Mouse (Mus musculus) embryonic facial prominence, embryonic 14.5 days (tissue): Measurements from ENCODE around the gene Rab5c. TPM values are rescaled to one million over a fixed set of nuclear protein-coding genes. Genes with fewer than 3 reads are reported as not detected.

Source experiments
- ATAC-seq: fragments of 200-750 bp; cut with Nextera tagmentation; 2 replicates; pipeline ENCODE4 v1.8.0; 2017; ENCODE audit warnings: low read depth, moderate number of reproducible peaks, moderate TSS enrichment
- DNase-seq: peaks from one replicate; pipeline ENCODE4 v3.0.0-alpha.2; 2015; ENCODE audit warnings: low spot score
- H3K27ac ChIP-seq: fragments of 300-500 bp; sonication (generic); replicated peaks from 2 replicates; pipeline ENCODE4 v1.5.1; 2014; ENCODE audit warnings: low read depth, mild to moderate bottlenecking, low read length, moderate library complexity
- H3K27me3 ChIP-seq: fragments of 300-500 bp; sonication (generic); replicated peaks from 2 replicates; pipeline ENCODE4 v1.6.1; 2014; ENCODE audit warnings: low read length; ENCODE audit not compliant: control insufficient read depth, insufficient read depth
- H3K36me3 ChIP-seq: fragments of 300-500 bp; sonication (generic); 2 replicates; pipeline ENCODE4 v1.6.1; 2014; ENCODE audit warnings: low read length, mixed read lengths; ENCODE audit not compliant: control insufficient read depth, insufficient read depth
- H3K4me1 ChIP-seq: fragments of 300-500 bp; sonication (generic); 2 replicates; pipeline ENCODE4 v1.6.1; 2014; ENCODE audit warnings: antibody characterized with exemption, low read length; ENCODE audit not compliant: control insufficient read depth, insufficient read depth
- H3K4me2 ChIP-seq: fragments of 300-500 bp; sonication (generic); 2 replicates; pipeline ENCODE4 v1.6.1; 2014; ENCODE audit warnings: low read depth, mild to moderate bottlenecking, low read length, moderate library complexity, mixed read lengths
- H3K4me3 ChIP-seq: fragments of 300-500 bp; sonication (generic); 2 replicates; pipeline ENCODE4 v1.5.1; 2014; ENCODE audit warnings: low read depth, mild to moderate bottlenecking, low read length
- H3K9ac ChIP-seq: fragments of 300-500 bp; sonication (generic); 2 replicates; pipeline ENCODE4 v1.6.1; 2014; ENCODE audit warnings: low read depth, mild to moderate bottlenecking, low read length, moderate library complexity, mixed read lengths
- H3K9me3 ChIP-seq: fragments of 300-500 bp; sonication (generic); 2 replicates; pipeline ENCODE4 v1.6.1; 2016; ENCODE audit warnings: low read length; ENCODE audit not compliant: control insufficient read depth
- WGBS: fragments of 180-500 bp; shearing (Covaris S2); extraction: QIAGEN DNeasy Blood & Tissue Kit; methylation state at CpG from one replicate; pipeline ENCODE4 v1.1.7; 2014; 5-methylcytosine and 5-hydroxymethylcytosine counted together
- polyA plus RNA-seq: library from polyadenylated mRNA; unstranded; fragments of >200 nt; fragmentation: Nextera tagmentation; extraction: Ambion mirVana; gene quantifications from 2 replicates; pipeline ENCODE4 v1.2.1, GENCODE M21; 2014

The Rab5c gene
- polyA plus RNA-seq, 1 experiment from 2014 or later: 70.7 TPM

- H3K36me3 ChIP-seq: peaks cover 47% of the 10 kb centered on the region
- H3K4me2 ChIP-seq: no peak overlapping the region
- DNase-seq (no peak), ATAC-seq (no peak)
- no peaks in the 10 kb centered on the region for H3K9me3 ChIP-seq
- H3K27me3 ChIP-seq: no peaks in the 10 kb centered on the region
- no peak overlapping the region for H3K27ac ChIP-seq
- WGBS: 82% methylated on average over 3 of the region's 3 CpGs
- H3K9ac ChIP-seq: no peak overlapping the region
- H3K4me3 ChIP-seq: no peak overlapping the region
- H3K4me1 ChIP-seq: peaks cover 22% of the 10 kb centered on the region
Observed at GRCm38 (mm10) chr11:100716649-100717048, 21.4 kb downstream of the Rab5c start.

- Histone ChIP-seq H3K27ac (no peak overlapping the region), H3K9me3 (no peaks in the 10 kb centered on the region), H3K4me2 (no peak overlapping the region), H3K9ac (no peak overlapping the region), H3K4me3 (no peak overlapping the region), H3K27me3 (no peaks in the 10 kb centered on the region), H3K4me1 (peaks cover 26% of the 10 kb centered on the region), H3K36me3 (peaks cover 54% of the 10 kb centered on the region)
- 87% methylated on average over 6 of the region's 6 CpGs for WGBS
- no peak for ATAC-seq
- DNase-seq: no peak
Observed at GRCm38 (mm10) chr11:100714948-100715347, 23.1 kb downstream of the Rab5c start.

GRCm38 (mm10) chr11:100714534-100714915 is 23.5 kb downstream of the Rab5c start:
- Histone ChIP-seq H3K36me3 (peaks cover 54% of the 10 kb centered on the region), H3K27ac (peak overlapping the region; percentile 22), H3K4me2 (peak overlapping the region; percentile 50), H3K4me1 (peaks cover 26% of the 10 kb centered on the region), H3K27me3 (no peaks in the 10 kb centered on the region), H3K9ac (peak overlapping the region; percentile 59), H3K9me3 (no peaks in the 10 kb centered on the region), H3K4me3 (peak overlapping the region; percentile 23; the same call in 1 of the 2 replicates)
- peak; percentile 85 for DNase-seq
- 0 out of 2 replicates have a peak, but pooled peaks have one; percentile 20 for ATAC-seq
- 45% methylated on average over 6 of the region's 6 CpGs for WGBS

GRCm38 (mm10) chr11:100713735-100714533 is 24.1 kb downstream of the Rab5c start, which contains the start of gene Hspb9:
Gene Hspb9, plus strand, starts transcription at chr11:100713850.
- ATAC-seq: no peak
- H3K9me3 ChIP-seq: no peaks in the 10 kb centered on the region

GRCm38 (mm10) chr11:100713174-100713573 is 24.8 kb downstream of the Rab5c start:
- H3K4me3 ChIP-seq: peak overlapping the region; percentile 23; the same call in 1 of the 2 replicates
- H3K27ac ChIP-seq: 0 out of 2 replicates have a peak overlapping the region, but pooled peaks have one; percentile 22
- no peaks in the 10 kb centered on the region for H3K27me3 ChIP-seq
- H3K36me3 ChIP-seq: peaks cover 54% of the 10 kb centered on the region
- no peak for ATAC-seq
- WGBS: 56% methylated on average over 4 of the region's 4 CpGs
- peak overlapping the region; percentile 59; the same call in 1 of the 2 replicates for H3K9ac ChIP-seq
- peak overlapping the region; percentile 73 for H3K4me2 ChIP-seq
- H3K4me1 ChIP-seq: peaks cover 26% of the 10 kb centered on the region
- no peaks in the 10 kb centered on the region for H3K9me3 ChIP-seq
- DNase-seq: no peak

More at GRCm38 (mm10) chr11:100713735-100714533, 24.1 kb downstream of the Rab5c start, which contains the start of gene Hspb9:
- H3K36me3 ChIP-seq: peaks cover 54% of the 10 kb centered on the region
- no peaks in the 10 kb centered on the region for H3K27me3 ChIP-seq
- peak within 1 kb of the TSS; percentile 73 for H3K4me2 ChIP-seq
- peak; percentile 79 for DNase-seq
- 9% methylated on average over 38 of the region's 38 CpGs for WGBS
- peaks cover 26% of the 10 kb centered on the region for H3K4me1 ChIP-seq
- H3K9ac ChIP-seq: peak within 1 kb of the TSS; percentile 59
- H3K27ac ChIP-seq: peak within 1 kb of the TSS; percentile 22
- H3K4me3 ChIP-seq: peak within 1 kb of the TSS; percentile 99

GRCm38 (mm10) chr11:100711783-100712615 is 26.0 kb downstream of the Rab5c start, which contains the start of gene Kat2a:
Gene Kat2a, minus strand, starts transcription at chr11:100712465.
- ATAC-seq (peak; percentile 94), DNase-seq (peak; percentile 94)
- Histone ChIP-seq H3K27ac (peak within 1 kb of the TSS; percentile 76), H3K27me3 (no peaks in the 10 kb centered on the region), H3K9ac (peak within 1 kb of the TSS; percentile 96), H3K4me3 (peak within 1 kb of the TSS; percentile 99), H3K36me3 (peaks cover 55% of the 10 kb centered on the region), H3K4me1 (peaks cover 26% of the 10 kb centered on the region), H3K4me2 (peak within 1 kb of the TSS; percentile 73), H3K9me3 (no peaks in the 10 kb centered on the region)
- 1% methylated on average over 30 of the region's 48 CpGs for WGBS

GRCm38 (mm10) chr11:100710977-100711376 is 27.0 kb downstream of the Rab5c start:
- ATAC-seq: no peak
- 88% methylated on average over 4 of the region's 4 CpGs for WGBS
- Histone ChIP-seq H3K36me3 (peaks cover 55% of the 10 kb centered on the region), H3K27ac (no peak overlapping the region), H3K4me2 (peak overlapping the region; percentile 73; the same call in 1 of the 2 replicates), H3K9me3 (no peaks in the 10 kb centered on the region), H3K27me3 (no peaks in the 10 kb centered on the region), H3K4me3 (no peak overlapping the region), H3K9ac (no peak overlapping the region), H3K4me1 (peaks cover 26% of the 10 kb centered on the region)
- no peak for DNase-seq

- H3K4me3 ChIP-seq: no peak overlapping the region
- DNase-seq: no peak
- H3K36me3 ChIP-seq: peaks cover 55% of the 10 kb centered on the region
- no peak overlapping the region for H3K4me2 ChIP-seq
- no peak overlapping the region for H3K9ac ChIP-seq
- H3K9me3 ChIP-seq: no peaks in the 10 kb centered on the region
- H3K27ac ChIP-seq: no peak overlapping the region
- no peaks in the 10 kb centered on the region for H3K27me3 ChIP-seq
- peaks cover 26% of the 10 kb centered on the region for H3K4me1 ChIP-seq
- 90% methylated on average over 15 of the region's 15 CpGs for WGBS
- no peak for ATAC-seq
Observed at GRCm38 (mm10) chr11:100710528-100710927, 27.5 kb downstream of the Rab5c start.
